Mouse (Mus musculus) monocyte, adult 2 months (primary cell): Measurements from ENCODE around the gene Lin37.

Experiments used
- DNase-seq, 2 experiments: peaks; one replicate each; pipeline ENCODE4 v3.0.0; 2022; ENCODE audit warnings: low spot score in 2 of 2, low read depth in 1 of 2

Gene Lin37

DNA sequence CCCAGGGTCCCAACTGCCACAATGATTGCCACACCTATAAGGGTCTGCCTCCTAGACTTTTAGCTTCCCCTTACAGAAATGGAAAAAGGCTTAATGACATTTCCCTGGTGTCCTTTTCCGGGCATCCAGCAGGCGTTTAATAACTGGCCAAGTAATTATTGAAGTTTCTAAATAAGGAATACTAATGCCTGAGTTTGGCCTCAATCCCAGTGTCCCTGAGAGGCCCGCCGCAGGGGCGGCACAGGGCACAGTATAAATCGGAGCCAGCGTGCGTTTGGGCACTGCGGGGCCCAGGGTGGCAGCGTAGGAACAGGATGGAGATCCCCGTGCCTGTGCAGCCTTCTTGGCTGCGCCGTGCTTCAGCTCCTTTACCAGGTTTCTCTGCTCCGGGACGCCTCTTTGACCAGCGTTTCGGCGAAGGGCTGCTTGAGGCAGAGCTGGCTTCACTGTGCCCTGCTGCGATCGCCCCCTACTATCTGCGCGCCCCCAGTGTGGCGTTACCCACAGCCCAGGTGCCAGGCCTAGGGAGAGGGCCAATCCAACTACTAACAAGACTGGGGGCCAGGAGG lies 6.5 kb downstream of the Lin37 start:
- no peak for DNase-seq

DNA sequence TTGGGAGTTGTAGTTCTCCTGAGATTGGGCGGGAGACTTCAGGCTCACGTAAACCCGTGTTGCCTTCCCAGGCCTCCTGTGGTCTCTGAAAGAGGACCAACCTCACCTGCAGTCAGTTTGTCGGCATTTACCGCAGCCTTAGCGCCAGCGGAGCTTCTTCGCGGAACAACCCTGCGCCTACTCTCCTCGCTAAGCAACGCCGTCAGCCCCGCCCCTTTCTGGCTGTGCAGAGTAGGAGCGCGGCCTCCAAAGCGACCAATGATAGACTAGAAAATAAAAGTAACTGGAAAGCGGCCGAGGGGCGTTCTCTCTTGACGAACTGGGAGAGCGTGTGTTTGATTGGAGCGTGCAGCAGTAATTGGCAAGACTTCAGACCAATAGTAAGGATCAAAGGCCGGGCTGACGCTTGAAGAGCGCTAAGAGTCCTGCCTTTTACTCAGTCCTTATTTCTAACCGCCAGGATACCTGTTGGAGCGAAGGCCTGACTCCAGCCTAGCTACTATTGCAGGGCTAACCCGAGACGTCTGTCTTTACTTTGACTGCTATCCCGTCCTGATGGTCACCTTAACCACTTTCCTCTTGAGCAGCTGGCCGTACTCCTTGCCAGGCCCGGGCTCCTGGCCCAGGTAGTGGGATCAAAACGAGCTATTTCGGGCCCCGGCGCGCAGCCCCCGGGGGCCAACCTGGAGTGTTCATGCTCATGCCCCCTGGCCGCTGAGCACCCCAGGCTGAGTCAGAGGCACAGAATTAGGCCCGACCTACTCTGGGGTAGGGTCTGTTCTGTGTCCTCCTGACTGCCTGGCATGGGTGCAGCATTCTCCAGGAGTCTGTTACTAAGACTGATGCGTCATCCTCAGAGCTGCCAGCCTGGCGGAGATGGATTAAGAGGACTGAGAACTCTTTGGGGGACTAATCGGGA lies 7.3 kb downstream of the Lin37 start, which contains the start of the genes Hspb6 and Proser3:
Gene Hspb6, plus strand, starts transcription at position 77 of the 919 bp plus-strand sequence.
Gene Proser3, minus strand, starts transcription at position 198 of the 919 bp plus-strand sequence.
- DNase-seq: peak; percentile 85 to 88

DNA sequence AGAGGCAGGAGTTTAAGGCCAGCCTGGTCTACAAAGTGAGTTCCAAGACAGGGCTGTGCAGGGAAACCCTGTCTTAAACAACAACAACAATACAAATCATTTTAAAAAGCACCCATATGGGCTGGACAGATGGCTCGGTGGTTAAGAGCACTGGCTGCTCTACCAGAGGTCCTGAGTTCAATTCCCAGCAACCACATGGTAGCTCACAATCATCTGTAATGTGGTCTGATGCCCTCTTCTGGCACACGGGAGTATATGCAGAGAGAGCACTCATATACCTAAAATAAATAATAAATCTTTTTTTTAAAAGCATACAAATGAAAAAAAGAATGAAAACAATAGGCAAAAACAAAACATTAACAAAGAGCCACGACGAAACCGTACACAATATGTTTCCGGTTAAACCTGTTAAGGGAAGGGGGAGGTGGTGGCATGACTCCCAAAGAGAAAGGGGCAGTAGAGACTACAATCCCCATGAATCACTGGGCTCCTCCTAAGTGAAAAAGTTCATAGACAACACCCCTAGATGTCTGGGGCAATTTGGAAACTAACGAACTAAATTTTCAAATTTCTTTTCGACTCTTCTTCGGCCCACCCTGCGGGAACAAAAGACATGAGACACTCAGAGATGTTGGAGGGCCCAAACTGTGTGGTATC lies 8.1 kb downstream of the Lin37 start:
- DNase-seq: peak in 1 of 2 experiments; percentile 41

DNA sequence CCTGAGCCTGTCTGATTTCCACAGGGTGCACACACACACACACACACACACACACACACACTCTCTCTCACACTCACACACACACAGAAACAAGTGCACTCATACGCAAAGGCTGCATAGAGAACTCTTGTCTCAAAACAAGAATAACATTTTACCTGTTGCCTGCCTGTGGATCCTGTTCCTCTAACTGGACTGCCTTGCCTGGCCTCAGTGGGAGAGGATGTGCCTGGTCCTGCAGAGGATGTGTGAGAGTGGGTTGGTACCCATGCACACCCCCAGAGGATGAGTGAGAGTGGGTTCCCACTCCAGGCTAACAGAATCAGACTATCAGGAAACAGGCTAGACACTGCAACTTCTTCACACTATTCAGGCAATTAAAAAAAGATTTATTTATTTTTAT lies 9.0 kb downstream of the Lin37 start:
- DNase-seq: no peak

DNA sequence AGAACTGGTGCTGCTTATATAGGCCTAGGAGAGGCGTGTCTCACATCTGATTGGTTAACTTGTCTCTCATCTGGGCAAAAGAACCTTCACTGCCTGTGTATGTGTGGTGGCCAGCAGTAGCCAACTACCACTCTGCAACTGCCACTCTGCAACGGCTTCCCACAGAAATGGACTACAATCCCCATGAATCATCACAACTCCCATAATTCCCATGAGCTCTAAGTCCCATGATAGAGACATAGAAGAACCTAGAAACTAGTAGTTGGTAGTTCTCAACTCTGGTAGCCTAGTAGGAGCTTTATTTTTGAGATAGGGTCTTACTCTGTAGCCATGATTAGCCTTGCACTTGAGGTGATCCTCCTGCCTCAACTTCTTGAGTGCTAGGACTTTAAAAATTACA lies 9.8 kb downstream of the Lin37 start:
- no peak for DNase-seq

DNA sequence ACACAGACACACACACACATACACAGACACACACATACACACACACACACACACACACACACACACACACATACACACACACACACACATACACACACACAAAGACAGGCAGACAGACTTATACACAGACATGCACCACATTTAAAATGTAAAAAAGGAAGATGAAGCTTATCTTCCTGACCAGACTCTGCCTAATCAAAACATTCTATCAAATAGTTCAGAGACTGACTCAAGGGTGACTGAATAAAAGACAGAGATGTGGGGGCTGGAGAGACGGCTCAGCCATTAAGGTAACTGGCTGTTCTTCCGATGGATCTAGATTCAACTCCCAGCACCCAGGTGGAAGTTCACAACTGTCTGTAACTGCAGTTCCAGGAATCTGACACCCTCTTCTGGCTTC lies 15.3 kb downstream of the Lin37 start:
- no peak for DNase-seq

DNA sequence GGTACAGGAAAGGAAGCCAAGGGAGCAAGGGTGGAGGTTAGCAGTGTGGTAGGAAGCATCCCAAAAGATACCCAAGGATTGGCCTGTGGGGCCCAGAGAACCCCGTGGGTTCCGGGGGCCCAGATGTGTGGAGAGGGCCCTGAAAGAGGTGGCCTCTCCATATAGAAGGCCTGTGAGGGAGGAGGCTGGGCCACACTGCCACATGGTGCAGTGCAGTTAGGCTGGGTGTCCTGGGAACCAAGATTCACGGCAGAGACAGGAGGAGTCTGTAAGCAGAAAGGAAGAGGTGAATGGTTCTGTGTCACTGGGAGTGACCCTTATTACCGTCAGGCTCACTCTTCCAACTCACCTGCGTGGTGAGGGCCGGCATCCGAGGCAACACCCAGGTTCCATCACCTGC lies 19.1 kb downstream of the Lin37 start:
- no peak for DNase-seq

DNA sequence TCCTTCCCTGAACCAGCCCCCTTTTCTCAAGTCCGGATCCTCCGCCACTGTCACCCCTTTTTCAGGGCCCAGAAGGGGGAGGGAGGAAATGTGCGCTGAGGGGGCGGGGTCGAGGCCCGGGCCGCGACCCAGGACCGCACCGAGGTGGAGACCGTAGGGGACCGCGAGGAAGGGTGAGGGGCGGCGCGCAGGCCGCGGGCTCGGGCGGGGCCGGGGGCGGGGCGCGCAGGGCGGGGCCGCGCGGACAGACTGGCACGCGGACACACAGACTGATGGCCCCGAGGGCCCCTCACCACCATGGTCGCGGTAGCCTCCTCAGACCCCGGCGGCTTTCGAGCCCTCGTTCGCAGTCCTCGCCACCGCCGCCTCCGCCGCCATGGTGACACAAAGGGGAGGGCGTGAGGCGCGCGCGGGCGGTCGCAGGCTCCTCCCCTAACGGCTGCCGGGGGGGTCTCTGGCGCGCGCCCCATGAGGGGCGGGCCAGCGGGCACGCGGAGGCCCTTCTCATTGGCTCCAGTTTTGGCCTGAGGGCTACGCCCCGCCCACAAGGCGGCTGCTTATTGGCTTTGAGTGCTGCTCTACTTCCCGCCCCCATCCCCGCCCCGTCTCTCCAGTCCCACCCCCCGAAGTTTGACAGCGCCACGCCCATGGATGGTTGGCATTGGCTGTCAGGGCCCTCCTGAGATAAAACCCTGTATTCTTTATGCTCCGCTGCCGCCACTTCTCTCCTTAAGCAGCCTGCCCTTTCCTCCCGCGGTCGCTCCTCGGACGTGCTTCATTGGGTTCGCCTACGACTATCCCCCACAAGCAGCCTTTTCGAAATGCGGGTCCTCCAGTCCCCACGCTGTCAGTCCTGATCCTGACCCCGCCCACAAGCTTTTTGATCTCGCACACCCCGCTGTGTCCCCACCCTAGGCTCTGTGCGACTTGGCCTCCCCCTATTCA lies 24.7 kb downstream of the Lin37 start, which contains the start of gene Arhgap33:
Gene Arhgap33, minus strand, starts transcription at position 428 of the 945 bp plus-strand sequence.
- peak; percentile 78 to 79 for DNase-seq

DNA sequence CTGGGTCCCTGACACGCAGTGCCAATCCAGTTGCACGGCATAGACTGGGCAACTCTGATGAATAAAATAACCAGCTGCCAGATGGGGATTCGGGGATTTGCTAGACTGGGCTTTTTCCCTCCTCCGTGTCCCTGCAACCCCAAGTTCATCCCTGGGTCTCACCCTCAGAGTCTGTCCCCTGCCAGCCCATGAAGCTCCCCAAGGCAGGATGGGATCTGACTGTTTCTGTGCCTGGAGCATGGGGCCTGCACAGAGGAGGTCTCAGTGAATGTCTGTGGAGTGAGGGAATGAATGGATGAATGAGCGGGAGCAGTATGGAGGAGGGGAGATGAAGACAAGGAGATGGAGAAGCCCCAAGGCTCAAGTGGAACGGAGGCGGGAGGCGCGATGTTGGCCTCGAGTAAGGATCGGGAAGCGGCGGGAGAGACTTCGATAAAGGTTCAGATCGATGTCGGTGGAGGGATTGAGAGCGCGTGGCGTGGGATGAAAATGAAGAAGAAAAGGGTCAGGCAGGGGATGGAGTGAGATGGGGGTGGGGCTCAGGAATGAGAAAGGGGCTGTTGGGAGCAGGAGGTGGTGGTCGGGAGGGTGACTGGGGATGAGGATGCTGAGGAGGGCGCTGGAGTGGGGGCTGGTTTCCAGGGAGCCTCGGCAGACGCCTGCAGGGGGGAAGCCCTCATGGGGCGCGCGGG lies 25.6 kb downstream of the Lin37 start:
- no peak for DNase-seq

DNA sequence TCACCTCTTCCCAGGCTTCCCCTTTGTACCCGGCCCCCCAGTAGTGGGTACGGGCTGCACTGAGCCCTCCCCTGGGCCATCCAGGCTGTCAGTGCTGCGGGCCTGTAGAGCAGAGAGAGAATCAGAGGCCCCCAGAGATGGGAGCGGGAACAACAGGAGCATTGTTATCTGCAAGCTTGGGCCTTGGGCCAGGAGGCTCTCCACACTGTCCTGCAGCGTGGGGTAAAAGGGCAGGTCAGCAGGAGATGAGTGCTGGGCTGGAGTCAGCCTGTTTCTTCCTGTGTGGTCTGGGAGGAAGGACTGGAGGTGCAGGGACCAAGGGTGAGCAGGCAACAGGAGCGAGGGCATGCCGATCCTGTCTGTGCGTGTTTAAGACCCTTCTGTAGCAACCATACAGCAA lies 26.7 kb downstream of the Lin37 start:
- DNase-seq: no peak

DNA sequence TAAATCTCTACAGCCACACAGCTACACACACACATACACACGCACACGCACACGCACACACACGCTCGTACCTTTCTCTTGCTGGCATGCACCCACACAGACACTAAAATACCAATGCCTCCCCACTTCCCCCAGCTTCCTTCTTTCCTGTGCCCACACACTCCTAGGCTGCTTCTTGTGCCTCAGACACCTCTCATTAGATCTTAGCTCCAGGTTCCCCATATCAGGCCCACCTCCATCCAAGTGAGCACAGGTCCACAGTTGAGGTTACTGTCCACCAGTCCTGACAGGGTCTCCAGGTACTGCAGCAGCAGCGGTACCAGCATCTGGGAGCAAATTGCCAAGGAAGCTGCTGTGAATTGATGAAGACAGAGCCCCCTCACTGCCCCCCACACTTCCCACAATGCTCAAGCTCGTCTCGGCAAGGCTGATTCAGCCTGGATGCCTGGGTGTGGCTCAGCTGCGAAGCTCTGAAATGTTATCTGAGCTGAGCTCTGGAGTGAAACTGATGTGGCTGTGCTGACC lies 28.3 kb downstream of the Lin37 start:
- no peak for DNase-seq

DNA sequence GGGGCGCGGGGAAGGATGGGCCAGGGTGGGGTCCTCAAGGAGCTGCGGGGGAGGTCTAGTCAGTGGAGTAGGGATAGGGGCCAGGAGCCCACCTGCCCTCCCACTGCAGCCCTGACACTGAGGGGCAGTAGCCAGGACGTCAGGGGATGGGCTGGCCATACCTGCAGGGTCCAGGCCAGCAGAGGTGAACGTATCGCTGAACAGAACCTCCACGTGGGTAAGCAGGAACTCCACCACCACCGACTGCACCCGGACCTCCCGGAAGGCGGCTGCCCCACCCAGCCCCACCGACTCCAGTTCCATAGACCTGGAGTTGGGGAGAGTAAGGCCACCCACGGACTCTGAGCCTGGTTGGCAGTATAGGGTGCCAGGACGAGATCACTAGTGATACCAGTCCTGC lies 32.7 kb downstream of the Lin37 start:
- no peak for DNase-seq

DNA sequence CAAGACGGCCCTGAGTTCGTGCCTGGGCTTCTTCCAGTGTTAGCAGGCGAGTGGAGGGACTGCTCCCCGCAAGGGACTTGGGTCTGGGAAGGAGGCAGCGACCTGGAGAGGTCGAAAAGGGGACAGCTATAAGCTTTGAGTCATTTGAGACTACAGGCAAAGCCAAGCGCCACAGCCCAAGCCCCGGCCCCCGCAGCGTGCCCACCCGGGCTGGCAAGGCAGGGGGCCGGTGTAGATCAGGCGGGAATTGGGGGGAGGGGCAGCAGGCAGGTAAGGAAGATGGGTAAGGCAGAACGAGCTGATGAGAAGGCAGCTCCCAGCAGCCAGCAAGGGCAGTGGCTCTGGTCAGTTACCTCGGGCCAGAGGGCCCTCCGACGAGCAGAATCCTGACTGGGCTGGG lies 33.2 kb downstream of the Lin37 start:
- DNase-seq: no peak

DNA sequence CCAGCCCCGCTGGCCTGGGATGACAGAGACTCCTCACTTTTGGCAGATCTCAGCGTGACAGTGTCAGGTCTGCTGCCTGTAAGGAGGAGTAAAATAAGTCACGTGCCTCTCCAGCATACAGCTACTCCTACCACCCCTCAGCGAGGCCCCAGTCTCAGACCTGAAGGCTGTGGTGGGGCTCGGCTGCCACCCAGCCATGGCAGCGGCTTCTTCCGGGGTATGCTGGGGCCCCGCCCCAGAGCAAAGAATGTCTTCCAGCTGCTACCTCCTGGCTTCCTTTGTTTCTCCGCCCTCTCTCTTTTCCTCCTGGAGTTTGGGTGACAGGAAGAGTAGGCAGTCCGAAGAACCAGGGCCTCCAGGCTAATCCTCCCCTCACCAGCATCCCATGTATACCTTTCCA lies 33.7 kb downstream of the Lin37 start:
- DNase-seq: no peak

DNA sequence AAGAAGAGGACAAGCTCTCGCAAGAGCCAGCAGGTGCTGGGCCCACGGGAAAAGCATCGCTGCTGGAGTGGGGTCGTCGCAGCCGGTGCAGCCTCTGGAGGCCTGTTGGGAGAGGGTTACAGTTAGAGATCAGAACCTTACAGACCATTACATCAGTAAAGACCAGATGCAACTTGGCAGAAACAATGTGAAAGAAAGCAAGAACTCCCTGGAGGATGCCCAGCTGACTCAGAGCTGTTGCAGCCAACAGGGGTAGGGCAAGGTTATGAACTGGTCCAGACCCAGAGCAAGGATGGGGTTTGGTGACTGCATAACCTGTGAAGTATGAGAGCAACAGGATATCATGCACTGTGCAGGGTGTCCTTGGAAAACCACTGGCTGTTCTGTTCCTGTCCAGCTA lies 35.2 kb downstream of the Lin37 start:
- no peak for DNase-seq

DNA sequence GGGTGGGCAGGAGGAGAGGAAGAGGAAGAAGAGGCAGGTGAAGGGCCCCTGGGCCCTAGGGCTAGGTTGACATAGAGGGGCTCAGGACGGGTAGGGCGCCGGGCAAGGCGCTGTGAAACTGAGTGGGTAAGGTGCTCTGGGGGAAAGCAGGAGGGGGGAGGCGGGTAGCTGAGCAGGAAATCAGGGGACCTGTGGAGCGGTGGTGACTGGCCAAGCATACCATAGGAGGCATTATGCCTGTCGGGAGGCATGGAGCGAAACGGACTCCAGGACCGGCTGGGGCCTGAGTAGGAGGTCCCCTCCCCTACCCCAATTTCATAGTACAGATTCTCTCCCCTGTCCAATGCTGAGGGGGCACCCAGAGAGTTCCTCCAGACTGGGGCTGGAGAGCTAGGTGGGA lies 36.8 kb downstream of the Lin37 start:
- DNase-seq: no peak

DNA sequence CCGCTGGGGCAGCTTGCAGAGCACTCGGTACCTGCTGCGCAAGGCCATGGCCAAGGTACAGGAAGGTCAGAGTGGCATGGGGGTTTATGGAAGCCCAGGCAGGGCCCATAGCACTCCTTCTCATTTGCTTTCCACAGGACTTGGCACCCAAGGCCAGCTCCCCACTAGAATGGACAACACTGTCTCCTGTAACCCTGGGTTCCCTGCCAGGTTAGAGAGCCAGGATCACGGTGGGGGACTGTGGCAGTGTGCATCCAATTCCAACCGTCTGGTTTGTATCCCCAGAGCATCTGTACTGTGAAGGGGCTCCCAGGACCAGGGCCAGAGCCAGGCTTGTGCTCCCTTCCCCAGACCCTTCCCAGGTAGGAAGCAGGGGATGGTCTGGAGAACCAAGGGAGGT lies 38.8 kb downstream of the Lin37 start:
- DNase-seq: no peak

DNA sequence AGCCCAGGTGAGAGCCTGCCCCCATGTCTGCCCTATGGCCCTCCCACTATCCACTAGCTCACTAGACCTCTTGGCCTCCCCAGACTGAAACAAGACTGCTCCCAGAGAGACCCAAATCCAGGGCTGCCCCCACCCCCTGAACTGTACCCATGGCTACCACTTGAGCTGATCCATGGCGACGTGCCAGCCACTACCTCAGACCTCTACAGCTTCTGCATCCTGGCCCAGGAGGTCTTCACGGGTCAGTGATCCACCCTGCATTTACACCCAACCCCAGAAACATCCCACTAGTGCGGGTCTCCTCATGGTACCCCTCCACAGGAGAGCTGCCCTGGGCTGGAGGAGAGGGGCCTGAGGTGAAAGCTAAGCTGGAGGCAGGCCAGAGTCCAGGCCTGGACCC lies 39.2 kb downstream of the Lin37 start:
- no peak for DNase-seq

DNA sequence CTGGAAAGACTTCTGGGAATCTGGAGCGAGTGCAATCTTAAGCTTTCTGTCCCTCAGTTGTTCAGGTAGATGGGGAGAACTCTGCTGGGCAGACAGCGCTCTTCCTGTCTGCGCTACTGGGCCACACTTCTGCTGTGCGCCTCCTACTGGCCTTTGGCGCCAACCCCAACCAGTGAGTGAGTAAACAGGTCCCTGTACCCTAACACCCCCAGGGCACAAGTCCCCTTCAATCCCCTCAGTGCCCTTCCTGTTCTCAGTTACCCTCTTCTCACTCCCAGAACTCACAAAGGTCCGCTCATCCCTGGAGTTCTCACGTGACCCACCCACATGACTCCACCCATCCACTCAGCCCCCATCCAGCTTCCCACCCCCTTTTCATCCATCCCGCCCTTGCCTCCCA lies 41.3 kb downstream of the Lin37 start:
- no peak for DNase-seq
